Mouse (Mus musculus): ENCODE measurements around the gene Arl3.

- no peak for TF ChIP-seq CTCF (IDR thresholded peaks at IDR 0.05; ENCODE audit: low read depth)
- TF ChIP-seq EP300 (IDR thresholded peaks at IDR 0.05; ENCODE audit: low read depth), result no peak
These were observed 66.7 kb downstream of the Arl3 start for GRCm38 (mm10) chr19:46506372-46506717.

All from heart, postnatal 0 days (tissue).